Mouse (Mus musculus) adrenal gland, adult 2 months (tissue): ENCODE measurements around the gene Haus4. TPM values are rescaled to one million over a fixed set of nuclear protein-coding genes. Genes with fewer than 3 reads are reported as not detected.
A peak's percentile ranks its signal among the peaks of the same experiment; 100 is the strongest.

Source experiments
- DNase-seq: peaks from one replicate; pipeline ENCODE4 v3.0.0; 2021
- polyA plus RNA-seq: library from polyadenylated mRNA; depleted of rRNA; stranded (reverse); fragments of >200 nt; gene quantifications from 2 replicates; pipeline ENCODE4 v1.2.3, GENCODE M21; 2012; rRNA removed
- total RNA-seq, 2 experiments: library from RNA; stranded (reverse); gene quantifications; 2 replicates each; pipeline ENCODE4 v1.2.3; 2021

The Haus4 gene
- total and polyA plus RNA-seq, 3 experiments, result 13.9 to 26.6 (median 21.0) TPM

GRCm38 (mm10) chr14:54494234-54494633 lies 60.2 kb downstream of the Haus4 start:
- peak; percentile 71 for DNase-seq

- DNase-seq, result no peak
These were observed 61.2 kb downstream of the Haus4 start for GRCm38 (mm10) chr14:54493236-54493635.

- peak; percentile 55 for DNase-seq
These were observed 61.9 kb downstream of the Haus4 start for GRCm38 (mm10) chr14:54492345-54493131.

Other genes with a start within 250 kb of the Haus4 start
- 100 to 1,000 TPM in 1 of 2 experiments, 10 to 100 TPM in 1; 95.8 to 109 TPM for gene Oxa1l, start 193.8 kb downstream of the Haus4 start, total RNA-seq
- gene Oxa1l, start 193.8 kb downstream of the Haus4 start, polyA plus RNA-seq, result 461 and 500 TPM in 2 replicates
- gene Slc7a7, start 136.8 kb downstream of the Haus4 start, total RNA-seq, result 1 to 10 TPM; 2.8 to 3.9 TPM
- 3.7 and 4.2 TPM in 2 replicates for gene Slc7a7, start 136.8 kb downstream of the Haus4 start, polyA plus RNA-seq
- 100 to 1,000 TPM; 162 to 202 TPM for gene Mrpl52, start 127.7 kb downstream of the Haus4 start, total RNA-seq
- 2,091 and 3,081 TPM in 2 replicates for gene Mrpl52, start 127.7 kb downstream of the Haus4 start, polyA plus RNA-seq
- 10 to 100 TPM; 36.2 to 39.9 TPM for gene Mmp14, start 123.0 kb downstream of the Haus4 start, total RNA-seq
- 173 and 192 TPM in 2 replicates for gene Mmp14, start 123.0 kb downstream of the Haus4 start, polyA plus RNA-seq
- gene Lrp10, start 90.5 kb downstream of the Haus4 start, total RNA-seq, result 100 to 1,000 TPM; 116 to 139 TPM
- gene Lrp10, start 90.5 kb downstream of the Haus4 start, polyA plus RNA-seq, result 262 and 276 TPM in 2 replicates
- under 1 TPM; 0.29 to 0.45 TPM for gene Rem2, start 78.5 kb downstream of the Haus4 start, total RNA-seq
- gene Rem2, start 78.5 kb downstream of the Haus4 start, polyA plus RNA-seq, result 0.40 and 0.49 TPM in 2 replicates
- 10 to 100 TPM; 45.2 to 47.4 TPM for gene Prmt5, start 37.1 kb downstream of the Haus4 start, total RNA-seq
- gene Prmt5, start 37.1 kb downstream of the Haus4 start, polyA plus RNA-seq, result 39.1 and 44.3 TPM in 2 replicates
- gene Ajuba, start 22.9 kb upstream of the Haus4 start, total RNA-seq, result 10 to 100 TPM; 14.4 to 30.3 TPM
- 47.0 and 56.9 TPM in 2 replicates for gene Ajuba, start 22.9 kb upstream of the Haus4 start, polyA plus RNA-seq
- 1 to 10 TPM; 2.9 to 8.2 TPM for gene 4931414P19Rik, start 51.4 kb upstream of the Haus4 start, total RNA-seq
- 7.4 and 9.6 TPM in 2 replicates for gene 4931414P19Rik, start 51.4 kb upstream of the Haus4 start, polyA plus RNA-seq
- 100 to 1,000 TPM; 317 to 332 TPM for gene Psmb5, start 63.4 kb upstream of the Haus4 start, total RNA-seq
- gene Psmb5, start 63.4 kb upstream of the Haus4 start, polyA plus RNA-seq, result 267 and 322 TPM in 2 replicates
- not detected for gene Psmb11, start 66.8 kb upstream of the Haus4 start, total RNA-seq
- gene Psmb11, start 66.8 kb upstream of the Haus4 start, polyA plus RNA-seq, result not detected in 2 replicates
- gene Gm17606, start 86.3 kb upstream of the Haus4 start, total RNA-seq, result not detected
- not detected in 2 replicates for gene Gm17606, start 86.3 kb upstream of the Haus4 start, polyA plus RNA-seq
- gene Cdh24, start 86.7 kb upstream of the Haus4 start, total RNA-seq, result 1 to 10 TPM in 1 of 2 experiments, under 1 TPM in 1; 0.66 to 1.7 TPM
- 4.4 and 6.6 TPM in 2 replicates for gene Cdh24, start 86.7 kb upstream of the Haus4 start, polyA plus RNA-seq
- gene 1700123O20Rik, start 131.6 kb upstream of the Haus4 start, total RNA-seq, result 10 to 100 TPM; 39.8 to 41.7 TPM
- 52.7 and 81.0 TPM in 2 replicates for gene 1700123O20Rik, start 131.6 kb upstream of the Haus4 start, polyA plus RNA-seq
- gene Acin1, start 132.3 kb upstream of the Haus4 start, total RNA-seq, result 100 to 1,000 TPM; 120 to 177 TPM
- 93.0 and 109 TPM in 2 replicates for gene Acin1, start 132.3 kb upstream of the Haus4 start, polyA plus RNA-seq
- not detected for gene Gm29776, start 144.2 kb upstream of the Haus4 start, total RNA-seq
- 0.07 and 0.08 TPM in 2 replicates for gene Gm29776, start 144.2 kb upstream of the Haus4 start, polyA plus RNA-seq
- gene Cebpe, start 157.6 kb upstream of the Haus4 start, total RNA-seq, result not detected
- 0.18 and 0.52 TPM in 2 replicates for gene Cebpe, start 157.6 kb upstream of the Haus4 start, polyA plus RNA-seq
- gene Slc7a8, start 227.3 kb upstream of the Haus4 start, total RNA-seq, result 10 to 100 TPM; 24.7 to 74.6 TPM
- gene Slc7a8, start 227.3 kb upstream of the Haus4 start, polyA plus RNA-seq, result 31.9 and 52.9 TPM in 2 replicates